Mouse (Mus musculus): ENCODE data around the gene Rimkla. TPM values are rescaled to one million over a fixed set of nuclear protein-coding genes. Genes with fewer than 3 reads are reported as not detected.

Gene Rimkla
- total and polyA plus RNA-seq, 2 experiments from 2014 or later = 3.0 to 6.4 TPM

- DNase-seq (ENCODE audit: low spot score) (no peak), ATAC-seq (ENCODE audit: insufficient read depth, low read depth) (no peak)
- H3K4me2 ChIP-seq (ENCODE audit: low read depth, low read length) = no peak overlapping the region
- WGBS = 94% methylated on average over 5 of the region's 5 CpGs
- H3K9ac ChIP-seq (replicated peaks; ENCODE audit: low read depth, low read length) = no peak overlapping the region
- H3K27ac ChIP-seq (ENCODE audit: low read depth) = no peak overlapping the region
- no peaks in the 10 kb centered on the region for H3K9me3 ChIP-seq (replicated peaks; ENCODE audit: control insufficient read depth, low read length)
- no peak for TF ChIP-seq EP300 (IDR thresholded peaks at IDR 0.05; ENCODE audit: low read depth)
- no peak for TF ChIP-seq CTCF (IDR thresholded peaks at IDR 0.05; ENCODE audit: low read depth)
- peaks cover 9% of the 10 kb centered on the region; the same call in 1 of the 2 replicates for H3K4me1 ChIP-seq (ENCODE audit: control insufficient read depth, insufficient read depth)
- H3K36me3 ChIP-seq (replicated peaks; ENCODE audit: control insufficient read depth, insufficient read depth, low read length) = no peaks in the 10 kb centered on the region
- no peaks in the 10 kb centered on the region for H3K27me3 ChIP-seq (ENCODE audit: control insufficient read depth, insufficient read depth, low read length)
- H3K4me3 ChIP-seq (ENCODE audit: low read depth, low read length) = no peak overlapping the region
These were observed 26.6 kb downstream of the Rimkla start for GRCm38 (mm10) chr4:119465841-119466240.

- H3K36me3 ChIP-seq (replicated peaks; ENCODE audit: control insufficient read depth, insufficient read depth, low read length) = no peaks in the 10 kb centered on the region
- ATAC-seq (ENCODE audit: insufficient read depth, low read depth) = peak; percentile 22
- H3K27ac ChIP-seq (ENCODE audit: low read depth) = peak overlapping the region; percentile 87
- H3K4me3 ChIP-seq (ENCODE audit: low read depth, low read length) = no peak overlapping the region
- H3K4me2 ChIP-seq (ENCODE audit: low read depth, low read length) = peak overlapping the region; percentile 16; the same call in 1 of the 2 replicates
- H3K9ac ChIP-seq (replicated peaks; ENCODE audit: low read depth, low read length) = no peak overlapping the region
- TF ChIP-seq EP300 (IDR thresholded peaks at IDR 0.05; ENCODE audit: low read depth) = no peak
- TF ChIP-seq CTCF (IDR thresholded peaks at IDR 0.05; ENCODE audit: low read depth) = no peak
- peaks cover 9% of the 10 kb centered on the region; the same call in 1 of the 2 replicates for H3K4me1 ChIP-seq (ENCODE audit: control insufficient read depth, insufficient read depth)
- 50% methylated on average over 13 of the region's 13 CpGs for WGBS
- H3K27me3 ChIP-seq (ENCODE audit: control insufficient read depth, insufficient read depth, low read length) = no peaks in the 10 kb centered on the region
- DNase-seq (ENCODE audit: low spot score) = no peak
- no peaks in the 10 kb centered on the region for H3K9me3 ChIP-seq (replicated peaks; ENCODE audit: control insufficient read depth, low read length)
These were observed 28.5 kb downstream of the Rimkla start for GRCm38 (mm10) chr4:119463756-119464419.

GRCm38 (mm10) chr4:119462858-119463755 is 29.3 kb downstream of the Rimkla start:
- WGBS = 23% methylated on average over 11 of the region's 11 CpGs
- Histone ChIP-seq H3K4me2 (ENCODE audit: low read depth, low read length) (peak overlapping the region; percentile 16; the same call in 1 of the 2 replicates), H3K27ac (ENCODE audit: low read depth) (peak overlapping the region; percentile 87), H3K27me3 (ENCODE audit: control insufficient read depth, insufficient read depth, low read length) (no peaks in the 10 kb centered on the region), H3K36me3 (replicated peaks; ENCODE audit: control insufficient read depth, insufficient read depth, low read length) (no peaks in the 10 kb centered on the region), H3K4me1 (ENCODE audit: control insufficient read depth, insufficient read depth) (peaks cover 9% of the 10 kb centered on the region; the same call in 1 of the 2 replicates), H3K9ac (replicated peaks; ENCODE audit: low read depth, low read length) (no peak overlapping the region), H3K9me3 (replicated peaks; ENCODE audit: control insufficient read depth, low read length) (no peaks in the 10 kb centered on the region), H3K4me3 (ENCODE audit: low read depth, low read length) (no peak overlapping the region)
- DNase-seq (ENCODE audit: low spot score) = peak; percentile 87
- TF ChIP-seq CTCF (IDR thresholded peaks at IDR 0.05; ENCODE audit: low read depth) (peak; percentile 12; the same call in 1 of the 2 replicates), EP300 (IDR thresholded peaks at IDR 0.05; ENCODE audit: low read depth) (no peak)
- peak; percentile 83 for ATAC-seq (ENCODE audit: insufficient read depth, low read depth)

- TF ChIP-seq EP300 (IDR thresholded peaks at IDR 0.05; ENCODE audit: low read depth) (no peak), CTCF (IDR thresholded peaks at IDR 0.05; ENCODE audit: low read depth) (no peak)
- peaks cover 9% of the 10 kb centered on the region; the same call in 1 of the 2 replicates for H3K4me1 ChIP-seq (ENCODE audit: control insufficient read depth, insufficient read depth)
- H3K36me3 ChIP-seq (replicated peaks; ENCODE audit: control insufficient read depth, insufficient read depth, low read length) = no peaks in the 10 kb centered on the region
- peak overlapping the region; percentile 87 for H3K27ac ChIP-seq (ENCODE audit: low read depth)
- no peaks in the 10 kb centered on the region for H3K27me3 ChIP-seq (ENCODE audit: control insufficient read depth, insufficient read depth, low read length)
- ATAC-seq (ENCODE audit: insufficient read depth, low read depth) (no peak), DNase-seq (ENCODE audit: low spot score) (no peak)
- no peak overlapping the region for H3K4me3 ChIP-seq (ENCODE audit: low read depth, low read length)
- 80% methylated on average over 3 of the region's 3 CpGs for WGBS
- no peak overlapping the region for H3K4me2 ChIP-seq (ENCODE audit: low read depth, low read length)
- no peaks in the 10 kb centered on the region for H3K9me3 ChIP-seq (replicated peaks; ENCODE audit: control insufficient read depth, low read length)
- no peak overlapping the region for H3K9ac ChIP-seq (replicated peaks; ENCODE audit: low read depth, low read length)
These were observed 30.0 kb downstream of the Rimkla start for GRCm38 (mm10) chr4:119462457-119462856.

GRCm38 (mm10) chr4:119460728-119461141 is 31.7 kb downstream of the Rimkla start:
- Histone ChIP-seq H3K9me3 (replicated peaks; ENCODE audit: control insufficient read depth, low read length) (no peaks in the 10 kb centered on the region), H3K27ac (ENCODE audit: low read depth) (peak overlapping the region; percentile 62), H3K27me3 (ENCODE audit: control insufficient read depth, insufficient read depth, low read length) (no peaks in the 10 kb centered on the region), H3K36me3 (replicated peaks; ENCODE audit: control insufficient read depth, insufficient read depth, low read length) (no peaks in the 10 kb centered on the region), H3K4me3 (ENCODE audit: low read depth, low read length) (no peak overlapping the region), H3K4me1 (ENCODE audit: control insufficient read depth, insufficient read depth) (peaks cover 9% of the 10 kb centered on the region; the same call in 1 of the 2 replicates), H3K9ac (replicated peaks; ENCODE audit: low read depth, low read length) (no peak overlapping the region), H3K4me2 (ENCODE audit: low read depth, low read length) (no peak overlapping the region)
- TF ChIP-seq EP300 (IDR thresholded peaks at IDR 0.05; ENCODE audit: low read depth) (no peak), CTCF (IDR thresholded peaks at IDR 0.05; ENCODE audit: low read depth) (no peak)
- WGBS = 25% methylated on average over 8 of the region's 8 CpGs
- peak; percentile 61 for ATAC-seq (ENCODE audit: insufficient read depth, low read depth)
- DNase-seq (ENCODE audit: low spot score) = peak; percentile 79
